Mouse (Mus musculus): ENCODE measurements around the gene Nova2.

Nova2 gene

DNA sequence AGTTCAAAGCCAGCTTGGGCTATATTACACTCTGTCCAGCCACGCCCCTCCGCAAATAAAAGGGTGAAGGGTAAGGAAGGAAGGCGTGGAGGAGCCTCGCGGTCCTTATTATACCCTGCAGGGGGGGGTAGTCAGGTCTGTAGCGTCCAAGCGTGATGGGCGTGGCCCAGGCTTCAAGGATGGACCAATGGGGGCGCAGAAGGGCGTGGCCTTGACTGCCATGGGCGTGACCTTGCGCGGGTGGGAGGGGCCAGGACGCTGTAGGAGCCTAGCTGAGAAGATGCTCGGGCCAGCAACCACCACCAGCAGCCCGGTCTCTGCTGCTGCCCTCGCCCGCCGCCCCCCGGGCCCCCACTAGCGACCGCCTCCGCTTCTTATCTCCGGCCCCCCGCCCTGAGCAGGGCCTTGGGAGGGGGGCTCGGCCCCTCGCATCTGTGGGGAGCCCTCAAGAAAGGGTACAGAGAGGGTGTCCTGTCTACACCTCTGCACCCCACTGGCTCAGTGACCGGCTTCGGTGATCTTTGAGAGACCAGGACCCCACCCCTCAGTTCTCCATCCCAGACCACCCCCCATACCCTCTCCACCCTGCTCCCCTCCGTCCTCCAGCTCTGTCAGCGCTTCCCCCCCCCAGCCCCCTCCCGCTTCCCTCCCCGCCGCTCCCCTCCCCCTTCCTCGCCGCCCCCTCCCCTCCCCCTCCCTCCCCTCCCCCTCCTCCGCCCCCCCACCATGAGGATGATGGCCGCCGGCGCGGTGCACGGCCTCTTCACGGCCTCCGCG, at the start of gene Nova2:
Nova2 (plus strand) TSS at position 727 of the 777 bp plus-strand sequence.
- in situ Hi-C loops (cut with MseI, MboI) = no loop called here

DNA sequence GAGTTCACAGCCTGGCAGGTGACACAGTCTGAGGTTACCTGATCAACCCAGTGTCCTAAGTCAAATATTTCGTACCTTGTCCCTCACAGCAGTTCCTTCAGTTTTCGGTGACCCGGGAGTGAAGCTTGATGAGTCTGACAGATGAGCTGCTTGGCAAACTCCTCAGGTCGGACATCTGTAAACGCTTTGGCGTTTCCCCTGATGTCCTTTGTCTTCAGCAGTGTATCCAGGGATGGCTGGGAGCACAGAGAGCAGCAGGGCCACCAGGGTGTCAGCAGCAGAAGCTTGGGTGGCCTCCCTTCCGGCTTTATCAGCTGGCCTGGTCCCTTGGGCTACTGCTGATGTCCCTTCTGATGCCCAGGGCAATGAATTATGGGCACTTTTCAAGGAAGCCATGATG, 47.0 kb upstream of the Nova2 start:
- in situ Hi-C loops (cut with MseI, MboI) = loop anchor here (10.0 to 25.0 kb wide), 3 partner anchors 124 to 1816 kb away; partner anchors contain the start of genes Hif3a (in 1 of the 2), Psg16 (in 1 of the 2) and Psg22 (in 1 of the 2)

DNA sequence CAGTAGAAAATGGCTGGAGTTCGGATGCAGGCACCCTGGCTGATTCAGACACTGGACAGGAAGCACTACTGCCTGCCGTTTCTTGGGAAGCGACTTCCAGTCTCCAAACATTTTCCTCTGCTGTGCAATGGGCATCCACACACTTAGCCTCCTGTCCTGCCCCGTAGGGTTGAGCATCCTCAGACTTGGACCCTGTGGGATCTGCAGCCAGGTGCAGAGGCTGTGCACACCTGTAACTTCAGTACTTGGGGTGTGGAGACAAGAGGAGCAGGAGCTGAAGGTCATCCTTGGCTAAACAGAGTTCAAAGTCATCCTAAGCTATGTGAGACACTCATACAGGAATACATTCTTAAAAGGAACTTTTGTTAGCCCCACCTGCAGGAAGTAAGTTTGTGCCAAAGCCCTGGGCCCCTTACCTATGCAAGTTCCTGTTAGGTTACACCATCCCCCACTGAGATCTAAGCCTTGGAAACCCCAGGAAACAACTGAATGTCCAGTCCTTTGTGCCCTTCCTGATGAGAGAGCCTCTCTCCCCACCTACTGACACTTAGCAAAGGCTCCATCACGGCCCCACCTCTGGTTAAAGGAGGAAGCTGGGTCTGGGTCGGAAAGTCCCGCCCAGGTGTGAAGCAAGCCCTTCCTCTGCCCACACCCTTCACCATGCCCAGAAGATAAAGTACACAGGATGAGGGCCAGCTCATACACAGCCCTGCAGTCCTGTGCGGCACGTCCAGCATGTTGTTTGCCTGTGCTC, 41.5 kb upstream of the Nova2 start:
- in situ Hi-C loops (cut with MseI, MboI) = loop anchor here in 1 of 2 experiments (25.0 kb wide), 1 partner anchor 1822 kb away; the partner anchor contains the start of genes Hif3a and Psg16

DNA sequence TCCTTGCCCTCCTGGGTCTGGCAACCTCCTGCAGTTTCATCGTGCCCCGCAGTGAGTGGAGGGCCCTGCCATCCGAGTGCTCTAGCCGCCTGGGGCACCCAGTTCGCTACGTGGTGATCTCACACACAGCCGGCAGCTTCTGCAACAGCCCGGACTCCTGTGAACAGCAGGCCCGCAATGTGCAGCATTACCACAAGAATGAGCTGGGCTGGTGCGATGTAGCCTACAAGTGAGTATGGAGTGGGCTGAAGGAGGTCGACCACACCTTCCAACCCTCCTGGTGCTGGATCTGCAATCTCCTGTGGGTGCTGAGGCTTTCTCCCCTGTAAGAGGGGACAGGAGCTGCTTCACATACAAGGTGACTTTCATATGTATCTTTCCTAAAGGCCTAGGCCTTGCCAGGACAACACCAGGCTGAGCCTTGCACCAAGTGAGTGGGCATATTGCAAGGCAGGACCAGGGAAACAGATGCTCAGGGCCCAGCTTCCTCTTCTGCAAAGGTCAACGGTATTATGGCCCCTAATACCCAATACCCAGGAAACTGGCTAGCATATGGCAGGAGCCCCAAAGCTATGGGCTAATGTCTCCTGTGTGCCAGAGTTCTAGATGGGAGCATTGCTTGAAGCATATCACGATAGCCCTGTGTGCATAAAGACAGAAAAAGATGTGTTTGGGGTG, 40.8 kb upstream of the Nova2 start:
- in situ Hi-C loops (cut with MseI, MboI) = loop anchor here in 1 of 2 experiments (25.0 kb wide), 1 partner anchor 1823 kb away; the partner anchor contains the start of genes Hif3a and Psg16

DNA sequence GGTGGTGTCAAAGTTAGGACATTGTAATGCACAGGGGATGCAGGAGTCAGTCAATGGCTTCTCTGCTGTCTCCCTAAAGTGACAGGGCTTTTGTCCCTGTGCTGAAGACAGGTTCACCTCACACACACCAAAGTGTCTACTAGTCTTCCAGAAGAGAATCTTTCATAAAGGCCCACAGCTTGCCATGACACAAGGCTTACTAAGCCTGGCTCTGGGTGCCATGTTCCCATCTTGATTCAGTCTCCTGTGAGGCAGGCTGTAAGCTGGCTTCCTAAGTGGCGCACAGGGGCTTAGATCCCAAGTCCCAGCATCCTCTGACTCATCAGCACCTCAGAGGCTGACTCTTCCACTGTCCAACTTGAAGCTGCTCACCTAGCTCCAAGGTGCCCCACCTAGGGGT, 38.7 kb upstream of the Nova2 start:
- in situ Hi-C loops (cut with MseI, MboI) = loop anchor here in 1 of 2 experiments (25.0 kb wide), 1 partner anchor 1825 kb away; the partner anchor contains the start of genes Hif3a and Psg16

DNA sequence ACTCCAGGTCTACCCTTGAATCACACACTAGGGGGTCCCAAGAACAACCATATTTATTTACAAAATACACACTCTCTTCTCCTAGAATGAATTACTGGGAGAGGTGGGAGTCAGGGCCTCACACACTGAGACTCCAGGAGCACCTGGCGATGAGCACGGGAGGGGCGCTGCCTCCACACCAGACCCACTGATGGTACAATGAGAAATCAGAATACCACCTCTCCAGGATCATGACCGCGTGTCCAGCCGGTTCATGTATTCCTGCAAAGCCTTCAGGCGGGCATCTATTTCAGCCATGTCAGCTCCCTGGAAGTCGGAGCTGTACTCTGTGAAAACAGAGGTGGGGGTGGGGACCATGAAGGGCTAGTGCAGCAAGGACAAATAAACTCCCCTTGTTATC, 34.8 kb upstream of the Nova2 start:
- in situ Hi-C loops (cut with MseI, MboI) = loop anchor here in 1 of 2 experiments (25.0 kb wide), 1 partner anchor 1829 kb away; the partner anchor contains the start of genes Hif3a and Psg16

DNA sequence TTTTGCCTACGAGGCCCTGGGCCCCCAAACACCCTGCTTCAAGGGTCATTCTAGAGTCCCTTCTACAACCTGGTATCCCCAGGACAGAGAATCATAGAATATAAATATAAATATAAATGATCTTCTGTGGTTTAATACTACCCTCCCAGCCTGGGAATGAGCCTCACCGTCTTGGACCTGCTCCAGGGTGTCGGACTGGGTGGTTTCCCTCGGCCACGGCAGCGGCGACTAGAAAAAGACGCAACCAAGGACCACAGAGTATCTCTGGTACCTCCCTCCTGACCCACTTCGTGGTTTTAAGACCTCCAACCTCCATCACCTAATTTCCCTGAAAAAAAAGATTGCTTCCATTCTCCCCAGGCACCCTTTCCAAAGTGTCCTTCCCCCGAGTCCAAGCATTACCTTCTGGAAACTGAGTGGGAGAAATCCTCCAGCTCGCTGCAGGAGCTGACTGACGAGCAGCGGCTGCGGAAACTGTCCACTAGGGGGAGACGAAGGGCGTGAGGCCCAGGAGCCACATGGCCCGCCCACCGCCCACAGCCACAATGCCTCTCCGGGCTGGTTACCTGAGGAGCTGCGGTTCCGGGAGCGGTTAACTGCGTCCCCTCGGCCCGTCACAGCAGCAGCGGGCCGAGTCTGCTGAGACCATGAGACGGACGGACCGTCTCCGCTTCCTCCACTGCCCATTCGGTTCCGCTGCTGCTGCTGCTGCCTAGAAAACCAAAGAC, 33.7 kb upstream of the Nova2 start:
- in situ Hi-C loops (cut with MseI, MboI) = loop anchor here in 1 of 2 experiments (25.0 kb wide), 1 partner anchor 1830 kb away; the partner anchor contains the start of genes Hif3a and Psg16

DNA sequence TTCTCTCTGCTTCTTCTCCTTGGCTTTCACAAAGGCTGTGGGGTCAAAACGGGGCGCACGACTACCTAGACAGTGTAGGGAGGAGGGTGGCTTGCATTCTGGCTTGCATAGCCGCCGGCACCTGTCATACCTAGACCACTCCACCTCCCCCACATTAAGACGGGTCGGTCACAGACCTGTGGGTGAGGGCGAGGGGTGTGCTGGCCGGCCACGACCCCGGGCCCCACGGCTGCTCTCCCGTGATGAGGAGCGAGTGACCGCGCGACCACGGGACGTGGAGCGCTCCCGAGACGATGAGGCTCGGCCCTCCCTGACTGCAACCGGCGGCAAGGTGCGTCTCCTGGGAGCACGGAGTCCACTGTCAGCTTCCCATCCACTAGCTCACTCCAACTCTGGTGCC, 32.7 kb upstream of the Nova2 start:
- in situ Hi-C loops (cut with MseI, MboI) = loop anchor here in 1 of 2 experiments (25.0 kb wide), 1 partner anchor 1831 kb away; the partner anchor contains the start of genes Hif3a and Psg16

DNA sequence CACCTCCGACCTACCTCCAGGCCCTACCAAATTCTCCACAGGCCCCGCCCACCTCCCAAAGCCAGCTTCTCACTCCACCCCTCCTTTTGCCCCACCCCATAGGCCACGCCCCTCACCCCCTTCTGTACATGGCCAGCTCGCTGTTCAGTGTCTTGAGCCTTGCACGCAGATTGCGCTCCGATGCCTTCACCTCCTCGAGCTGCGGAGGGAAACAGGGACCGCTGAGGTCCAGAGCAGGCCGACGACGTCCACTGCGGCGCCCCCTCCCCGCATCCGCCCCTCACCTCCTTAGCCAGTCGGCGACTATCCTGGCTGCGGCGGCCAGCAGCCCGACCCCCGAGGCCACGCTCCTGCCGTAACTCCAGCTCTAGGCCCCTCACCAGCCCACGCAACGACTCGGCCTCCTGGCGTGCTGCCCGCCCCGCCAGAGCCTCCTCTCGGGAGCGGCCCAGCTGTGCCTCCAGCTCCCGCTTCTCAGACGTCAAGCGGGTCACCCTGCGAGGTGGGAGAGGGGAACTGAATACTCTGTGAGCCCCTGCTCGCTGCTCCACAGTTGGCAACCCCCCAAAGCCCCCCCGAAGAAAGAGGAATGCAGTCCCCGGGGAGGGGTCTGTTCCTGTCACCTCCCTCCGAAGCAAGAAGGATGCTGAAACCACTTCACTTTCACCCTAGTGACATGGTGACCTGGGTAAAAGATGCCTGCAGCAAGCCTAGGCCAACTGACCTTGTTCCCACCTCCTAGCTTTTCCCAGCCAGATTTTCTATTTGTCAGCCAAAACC, 31.8 kb upstream of the Nova2 start:
- in situ Hi-C loops (cut with MseI, MboI) = loop anchor here in 1 of 2 experiments (25.0 kb wide), 1 partner anchor 1832 kb away; the partner anchor contains the start of genes Hif3a and Psg16

DNA sequence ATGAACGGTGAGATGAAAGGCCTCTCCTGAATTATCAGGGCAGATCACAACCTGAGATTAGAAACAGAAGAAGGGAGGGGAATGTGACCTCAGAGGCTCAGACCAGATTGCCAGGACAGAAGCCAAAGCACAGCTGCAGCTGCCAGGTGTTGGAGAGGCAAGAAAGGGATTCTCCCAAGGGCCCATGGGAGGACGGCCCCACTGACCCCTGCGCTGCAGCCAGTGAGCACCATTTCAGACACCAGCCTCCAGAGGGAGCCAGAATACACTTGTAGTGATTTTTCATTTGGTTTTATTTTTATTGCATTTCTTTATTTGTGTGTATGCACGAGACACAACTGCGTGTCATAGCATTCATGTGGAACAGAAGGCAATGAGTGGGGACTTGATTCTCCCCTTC, 29.2 kb upstream of the Nova2 start:
- in situ Hi-C loops (cut with MseI, MboI) = loop anchor here in 1 of 2 experiments (25.0 kb wide), 1 partner anchor 1834 kb away; the partner anchor contains the start of genes Hif3a and Psg16

DNA sequence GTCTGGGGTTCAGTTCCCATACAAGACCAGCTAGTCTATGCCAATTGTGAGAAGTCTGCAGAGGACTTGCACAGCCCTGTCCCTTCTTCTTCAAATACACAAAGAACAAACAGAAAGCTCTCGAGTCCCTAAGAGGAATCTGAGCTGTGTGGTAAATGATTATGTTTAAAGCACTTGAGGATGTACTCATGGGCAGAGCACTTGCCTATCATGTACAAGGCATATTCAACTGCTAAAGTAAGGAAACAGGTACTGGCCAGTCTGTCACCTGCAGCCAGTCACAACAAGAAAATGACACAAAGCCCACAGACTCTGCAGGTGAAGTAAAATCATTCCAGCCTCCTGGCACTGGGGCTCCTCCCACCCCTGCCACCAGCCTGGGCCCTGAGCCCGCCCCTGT, 25.2 kb upstream of the Nova2 start:
- in situ Hi-C loops (cut with MseI, MboI) = no loop called here

DNA sequence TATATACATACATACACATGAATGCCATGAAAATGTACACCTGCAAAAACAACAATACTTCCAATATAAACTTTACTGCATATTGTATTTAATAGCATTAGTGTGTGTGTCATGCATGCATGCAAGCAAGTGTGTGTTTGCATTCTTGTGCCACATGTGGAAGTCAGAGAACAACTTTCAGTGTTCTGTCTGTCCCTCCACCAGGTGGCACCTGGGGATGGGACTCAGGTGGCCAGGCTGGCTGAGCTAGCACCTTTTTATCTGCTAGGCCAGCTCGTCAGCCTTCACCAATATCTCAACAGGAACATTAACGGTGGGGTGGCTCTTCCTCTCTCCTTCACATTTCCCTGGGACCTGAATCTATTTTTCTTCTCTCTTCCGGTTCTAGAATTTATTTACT, 23.2 kb upstream of the Nova2 start:
- in situ Hi-C loops (cut with MseI, MboI) = no loop called here

DNA sequence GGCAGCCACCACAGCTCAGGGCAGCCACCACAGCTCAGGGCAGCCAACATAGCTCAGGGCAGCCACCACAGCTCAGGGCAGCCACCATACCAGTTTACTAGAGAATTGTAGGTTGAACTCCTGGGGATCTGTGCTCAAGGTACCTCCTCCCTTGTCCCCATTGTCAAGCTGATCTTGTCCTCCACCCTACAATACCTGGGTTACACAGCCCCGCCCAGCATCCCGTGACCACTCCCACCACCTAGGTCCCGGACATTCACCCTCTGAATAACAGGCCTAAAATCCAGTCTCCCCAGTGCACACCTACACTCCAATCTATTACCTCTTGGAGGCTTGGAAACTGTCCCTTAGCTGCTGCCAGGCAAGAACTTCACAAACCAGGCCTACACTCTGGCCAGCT, 20.7 kb upstream of the Nova2 start:
- in situ Hi-C loops (cut with MseI, MboI) = no loop called here

DNA sequence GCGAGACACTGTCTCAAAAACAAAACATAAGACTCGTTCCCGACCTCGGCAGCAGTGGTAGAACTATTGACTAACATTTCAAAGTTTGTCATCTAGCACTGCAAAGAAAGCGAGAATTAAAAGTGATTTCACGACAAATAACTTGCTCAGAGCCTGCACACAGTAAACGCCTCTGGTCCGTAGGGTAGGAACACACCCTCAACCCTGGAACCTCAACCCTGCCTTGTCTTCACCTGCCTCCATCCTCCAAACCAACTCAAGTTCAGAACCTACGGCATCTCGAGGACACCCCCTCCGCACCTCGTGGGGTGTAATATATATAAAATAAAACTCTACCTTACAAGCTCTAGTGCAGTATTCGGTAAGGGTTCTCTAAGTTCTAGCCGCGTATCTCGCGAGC, 15.9 kb upstream of the Nova2 start:
- in situ Hi-C loops (cut with MseI, MboI) = no loop called here

DNA sequence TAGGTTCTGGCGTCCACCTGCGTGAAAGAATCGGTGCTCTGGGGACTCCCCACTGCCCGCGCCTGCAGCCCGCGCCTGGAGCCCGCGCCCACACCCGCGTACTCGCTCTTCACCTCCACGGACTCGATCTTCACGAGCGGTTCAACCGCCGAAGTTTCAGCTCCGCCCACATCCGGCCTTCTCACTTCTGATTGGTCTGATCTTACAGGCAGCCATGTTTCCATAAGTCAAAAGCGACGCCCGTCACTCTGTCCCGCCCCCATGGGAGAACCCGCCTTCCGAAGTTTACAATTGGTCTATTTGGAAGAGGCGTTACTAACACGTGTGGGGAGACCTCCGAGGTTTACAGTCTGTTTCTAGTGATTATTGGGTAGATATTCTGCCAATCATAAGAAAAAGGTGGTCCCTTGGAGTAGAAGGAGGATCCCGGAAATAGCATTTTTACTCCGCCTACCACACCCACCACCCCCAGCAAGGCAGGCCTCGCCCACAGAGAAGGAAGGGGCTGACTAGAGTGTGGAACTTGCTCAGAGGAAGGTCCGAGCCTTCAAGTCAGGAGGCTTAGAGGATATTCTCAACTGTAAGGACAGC, 15.4 kb upstream of the Nova2 start, which contains the start of gene Ccdc61:
Ccdc61 (minus strand) TSS at position 175 of the 591 bp plus-strand sequence.
- in situ Hi-C loops (cut with MseI, MboI) = no loop called here

DNA sequence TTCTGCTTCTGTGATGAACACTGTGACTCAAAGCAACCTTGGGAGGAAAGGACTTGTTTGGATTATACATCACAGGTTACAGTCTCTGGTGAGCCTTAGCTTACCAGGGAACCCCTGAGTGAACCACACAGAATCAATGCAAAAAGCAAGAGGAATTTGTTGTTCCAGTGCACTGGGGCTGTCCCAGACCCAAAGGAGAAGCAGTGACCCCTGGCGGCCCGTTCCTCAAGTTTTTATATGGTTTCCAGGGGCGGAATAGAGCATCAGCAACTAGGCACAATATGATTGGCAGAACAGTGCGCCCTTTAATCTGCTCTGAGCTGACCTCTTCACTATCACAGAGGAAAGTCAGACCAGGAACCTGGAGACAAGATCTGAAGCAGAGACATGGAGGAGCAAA, 9.4 kb upstream of the Nova2 start:
- in situ Hi-C loops (cut with MseI, MboI) = no loop called here

DNA sequence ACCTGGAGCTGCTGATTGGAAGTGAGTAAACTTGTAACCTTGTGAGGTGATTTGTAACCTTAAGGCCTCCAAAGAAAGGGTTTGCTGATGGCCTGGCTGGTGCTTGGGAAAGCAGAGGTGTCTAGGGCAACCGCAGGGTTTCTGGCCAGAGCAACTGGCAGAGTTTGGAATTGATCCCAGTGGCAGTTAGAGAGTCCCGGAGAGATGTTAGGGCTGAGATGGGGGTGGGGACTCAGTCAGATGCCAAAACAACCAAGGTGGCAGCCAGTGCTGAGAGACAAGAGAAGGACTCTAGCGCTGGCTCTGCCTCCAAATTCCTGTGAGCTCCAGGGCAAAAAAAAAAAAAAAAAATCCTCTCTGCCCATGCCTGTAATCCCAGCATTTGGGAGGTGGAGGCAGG, 7.8 kb upstream of the Nova2 start:
- in situ Hi-C loops (cut with MseI, MboI) = no loop called here

DNA sequence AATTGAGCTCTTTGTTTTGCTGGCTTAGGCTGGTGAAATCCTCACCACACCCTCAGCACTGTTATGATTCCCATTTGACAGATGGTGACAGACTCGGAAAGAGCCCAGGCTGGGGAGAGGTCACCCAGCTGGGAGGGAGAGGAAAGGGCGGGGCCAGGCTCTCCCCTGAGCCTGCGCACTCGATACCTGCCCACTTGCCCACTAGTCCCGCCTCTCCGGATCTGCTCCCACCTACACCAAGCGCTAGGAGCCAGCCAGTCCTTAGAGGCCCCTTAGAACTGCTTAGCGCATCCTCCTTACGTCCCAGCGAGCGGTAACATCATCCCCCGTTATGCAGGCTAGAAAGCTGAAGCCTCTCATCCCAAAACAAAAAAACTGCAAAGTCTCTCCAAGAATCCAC, 4.6 kb upstream of the Nova2 start:
- in situ Hi-C loops (cut with MseI, MboI) = no loop called here

DNA sequence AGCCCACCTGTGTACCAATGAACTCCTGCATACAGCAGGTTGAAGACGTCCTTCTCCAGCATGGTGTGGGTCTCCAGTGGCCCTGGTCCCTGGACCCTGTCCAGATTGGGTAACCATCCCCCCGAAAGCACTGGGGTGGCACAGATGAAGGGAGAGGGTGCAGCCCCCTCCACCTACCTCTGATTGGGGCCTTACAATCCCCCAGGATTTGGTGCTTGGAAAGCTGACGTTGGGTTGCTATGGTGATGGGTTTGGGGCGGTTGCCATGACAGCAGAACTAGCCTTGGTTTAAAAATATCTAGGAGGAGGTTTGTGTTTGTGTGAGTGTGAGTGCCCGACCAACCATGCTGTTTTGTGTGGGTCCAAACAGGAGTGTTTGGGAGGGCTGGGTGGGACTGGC, 2.9 kb upstream of the Nova2 start:
- in situ Hi-C loops (cut with MseI, MboI) = no loop called here

DNA sequence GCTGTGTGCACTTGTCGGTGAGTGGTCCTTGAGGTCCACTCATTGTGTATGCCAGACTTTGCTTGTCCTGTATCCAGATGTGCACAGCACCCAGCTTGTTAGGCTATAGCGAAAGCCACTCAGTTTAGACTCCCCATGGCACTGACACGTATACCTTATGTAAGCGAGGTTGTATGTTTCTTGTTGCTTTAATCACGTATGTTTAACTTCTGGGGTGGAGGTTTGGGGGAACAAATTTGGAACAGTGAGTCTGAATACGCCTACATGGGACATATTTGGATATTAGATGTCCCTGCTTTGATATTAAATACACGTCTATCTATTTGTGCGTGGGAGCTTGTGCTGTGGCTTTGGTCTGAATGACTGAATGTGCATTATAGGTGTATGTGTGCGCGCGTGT, 2.4 kb upstream of the Nova2 start:
- in situ Hi-C loops (cut with MseI, MboI) = no loop called here
